Mouse (Mus musculus) NIH3T3 (cell line): ENCODE measurements at regions not wholly inside any gene's neighbourhood (a gene's known extent, or its start where the extent isn't known, plus 50 kb on each side); places are given as distances from the start of the nearest gene placed in this dataset.
A peak's percentile ranks its signal among the peaks of the same experiment; 100 is the strongest.
"Not testable (repeated sequence)": the region's sequence is repeated elsewhere in the genome, so short reads cannot be mapped to it uniquely, and the experiment has no call there.

Source experiments
- DNase-seq: peaks from one replicate; pipeline ENCODE4 v3.0.0-alpha.2; 2012; ENCODE audit warnings: low read depth

DNA sequence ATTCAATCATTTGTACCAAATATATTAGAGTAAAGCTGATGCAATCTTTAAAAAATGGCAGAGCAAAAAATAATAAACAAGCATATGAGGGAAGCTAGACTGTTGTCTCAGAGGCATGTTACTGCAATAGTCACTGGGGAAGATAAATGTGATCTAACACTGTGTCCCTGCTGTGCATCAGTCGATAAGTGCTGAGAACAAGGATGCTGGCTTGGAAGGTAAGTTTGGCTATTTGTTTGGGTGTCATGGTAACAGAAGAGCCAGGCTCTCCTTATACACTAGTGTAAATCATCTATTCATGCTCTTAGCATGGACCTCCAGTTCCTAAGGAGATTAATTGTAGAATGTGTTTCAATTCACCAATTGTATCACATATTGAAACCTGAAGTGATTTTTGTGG is 102.0 kb upstream of the Ghr start:
- no peak for DNase-seq

DNA sequence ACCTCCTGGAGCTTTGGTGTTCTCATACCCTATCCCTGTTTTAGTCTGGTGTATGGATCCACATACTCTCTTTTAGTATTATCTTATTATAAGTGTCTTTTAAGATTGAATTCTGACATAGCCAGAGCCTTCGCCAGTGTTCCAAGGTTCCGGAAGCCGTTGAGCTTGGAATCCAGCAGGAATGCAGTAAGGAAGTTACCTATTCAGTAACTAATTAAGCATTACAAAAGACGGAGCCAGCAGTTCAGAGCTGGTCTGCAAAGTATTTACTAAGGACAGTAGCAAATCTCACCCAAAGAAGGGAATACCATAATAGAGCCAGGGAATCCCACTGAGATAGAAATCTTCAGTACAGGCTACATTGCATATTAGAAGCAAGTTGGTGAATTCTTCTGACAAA is 93.7 kb upstream of the Ghr start:
- not testable (repeated sequence) for DNase-seq

DNA sequence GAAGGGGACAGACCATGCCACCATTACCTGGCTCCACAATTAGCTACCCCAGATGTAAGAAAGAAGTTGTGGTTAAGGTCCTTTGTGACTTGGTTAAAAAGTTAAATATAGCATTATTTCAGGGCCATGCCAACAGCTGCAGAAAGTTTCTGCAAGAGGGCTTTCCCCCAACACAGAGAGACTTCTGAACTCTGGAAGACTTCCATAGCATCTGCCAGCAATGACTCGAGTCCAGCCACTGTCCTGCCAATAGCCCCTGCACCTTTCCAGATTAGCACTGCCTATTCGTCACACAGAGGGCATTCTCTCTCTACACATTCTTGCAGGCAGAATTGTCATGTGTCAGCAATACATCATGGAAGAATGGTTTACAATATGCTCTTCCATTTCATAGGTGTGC is 89.3 kb upstream of the Ghr start:
- peak; percentile 50 for DNase-seq

DNA sequence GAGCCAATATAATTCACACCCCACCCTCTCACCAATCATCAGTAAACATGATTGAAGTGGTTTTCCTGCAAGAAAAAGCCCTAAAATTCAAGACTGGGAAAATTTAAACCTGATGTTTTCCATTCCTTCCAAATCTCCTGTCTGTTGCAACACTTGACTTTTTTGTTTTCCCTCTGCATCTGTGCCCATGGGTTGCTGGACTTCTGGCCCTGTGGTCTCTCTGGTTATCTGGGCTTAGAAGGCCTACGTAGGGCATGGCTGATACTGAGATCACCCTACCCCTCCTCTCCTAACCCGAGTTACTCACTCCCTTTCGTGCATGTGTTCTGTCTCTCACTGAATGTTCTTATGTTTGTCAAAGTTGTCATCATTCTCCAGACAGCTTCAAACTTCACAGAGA is 87.9 kb upstream of the Ghr start:
- peak; percentile 78 for DNase-seq

DNA sequence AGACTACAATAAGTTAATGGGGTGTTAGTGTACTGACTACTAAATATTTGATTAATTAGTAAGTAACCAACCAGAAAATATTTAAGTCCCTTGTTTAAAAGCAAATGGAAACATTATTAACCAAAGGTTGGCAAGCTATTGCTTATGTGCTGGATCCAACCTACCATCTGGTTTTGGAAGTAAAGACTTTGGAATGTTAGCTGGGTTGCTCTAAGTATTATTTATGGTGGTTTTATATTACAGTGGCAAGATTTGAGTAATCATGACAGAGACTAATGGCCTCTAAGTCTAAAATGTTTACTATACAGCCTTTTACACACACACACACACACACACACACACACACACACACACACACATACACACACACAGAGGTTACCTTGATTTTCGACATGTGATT is 86.1 kb upstream of the Ghr start:
- peak; percentile 74 for DNase-seq

DNA sequence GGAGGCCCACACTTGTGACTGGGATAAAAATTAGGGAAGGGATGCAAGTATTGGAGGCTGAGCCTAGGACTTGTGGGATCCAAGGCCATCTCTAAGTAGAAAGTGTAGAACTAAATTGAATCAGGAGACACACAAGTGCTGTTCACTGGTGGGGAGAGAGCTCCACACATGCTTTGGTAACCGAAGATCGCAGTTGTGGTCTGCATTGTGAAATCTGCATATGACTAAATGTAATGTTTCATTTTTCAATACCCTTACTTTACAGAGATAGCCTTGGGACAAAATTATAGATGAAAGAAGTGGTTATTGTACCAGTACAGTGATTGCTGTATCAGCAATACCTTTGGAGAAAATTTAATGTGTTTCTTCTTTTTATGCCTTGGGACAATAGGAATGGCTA is 85.6 kb upstream of the Ghr start:
- peak; percentile 78 for DNase-seq

DNA sequence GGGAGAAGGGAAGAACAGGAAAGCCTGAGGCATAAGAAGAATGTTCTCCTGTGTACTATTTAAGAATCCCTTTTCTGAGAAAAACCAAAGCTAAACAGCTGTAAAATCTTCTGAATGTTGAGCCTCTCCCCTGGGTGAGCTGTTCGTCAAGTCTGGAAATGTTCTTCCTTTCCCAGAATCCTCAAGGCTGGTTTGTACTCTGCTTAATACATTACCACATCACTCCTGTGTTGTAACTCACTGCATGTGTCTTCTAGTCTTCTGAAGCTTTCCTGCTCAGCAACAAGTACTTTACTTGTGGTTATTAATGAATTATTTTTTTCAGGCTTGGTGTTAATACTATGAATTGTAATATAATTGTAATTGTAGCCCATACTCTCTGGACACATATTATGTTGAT is 65.4 kb upstream of the Ghr start:
- peak; percentile 31 for DNase-seq

DNA sequence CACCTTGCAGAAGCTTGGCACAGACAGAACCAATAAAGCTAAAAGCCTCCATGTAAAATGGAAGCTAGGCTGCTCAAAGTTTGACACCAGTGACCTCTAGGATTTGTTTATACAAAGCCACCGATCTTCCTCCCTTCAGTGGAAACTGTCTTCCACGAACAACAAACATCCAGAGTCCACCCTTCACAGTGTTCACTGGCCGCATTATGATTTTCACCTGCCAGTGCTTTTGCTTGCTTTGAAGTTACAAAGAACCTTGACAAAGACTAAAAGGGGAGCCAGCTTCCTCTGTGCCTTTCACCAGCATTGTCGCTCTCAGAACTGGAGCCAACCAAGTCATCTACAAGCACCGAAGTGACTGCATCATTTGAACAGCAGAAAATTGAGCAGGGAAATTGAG is 56.8 kb upstream of the Ghr start:
- no peak for DNase-seq
